Mouse (Mus musculus) cerebellum, adult 18-20 months (tissue): ENCODE results near the gene Mrpl48.

Experiments
- DNase-seq, 2 experiments: peaks; one replicate each; pipeline ENCODE4 v3.0.0; 2021

Gene Mrpl48

GRCm38 (mm10) chr7:100608130-100608741, at the start of gene Mrpl48:
Mrpl48 (minus strand) TSS chr7:100608301.
- peak; percentile 66 to 82 for DNase-seq

GRCm38 (mm10) chr7:100656739-100657138, 48.6 kb upstream of the Mrpl48 start:
- DNase-seq: peak; percentile 18 to 48

- DNase-seq: no peak
Observed at GRCm38 (mm10) chr7:100654441-100654840, 46.3 kb upstream of the Mrpl48 start.

GRCm38 (mm10) chr7:100653480-100654266, 45.6 kb upstream of the Mrpl48 start:
- DNase-seq: peak in 1 of 2 experiments; percentile 33

GRCm38 (mm10) chr7:100651011-100651410, 42.9 kb upstream of the Mrpl48 start:
- DNase-seq: no peak

GRCm38 (mm10) chr7:100650421-100650820, 42.3 kb upstream of the Mrpl48 start:
- DNase-seq: no peak

- no peak for DNase-seq
Observed at GRCm38 (mm10) chr7:100649826-100650225, 41.7 kb upstream of the Mrpl48 start.

GRCm38 (mm10) chr7:100649095-100649494, 41.0 kb upstream of the Mrpl48 start:
- DNase-seq: no peak

- DNase-seq: peak; percentile 63 to 64
Observed at GRCm38 (mm10) chr7:100645147-100645546, 37.0 kb upstream of the Mrpl48 start.

GRCm38 (mm10) chr7:100642413-100642812, 34.3 kb upstream of the Mrpl48 start:
- no peak for DNase-seq

GRCm38 (mm10) chr7:100637657-100638056, 29.6 kb upstream of the Mrpl48 start:
- peak; percentile 28 to 30 for DNase-seq

- no peak for DNase-seq
Observed at GRCm38 (mm10) chr7:100624538-100624937, 16.4 kb upstream of the Mrpl48 start.

GRCm38 (mm10) chr7:100622277-100622676, 14.2 kb upstream of the Mrpl48 start:
- no peak for DNase-seq

- DNase-seq: no peak
Observed at GRCm38 (mm10) chr7:100616121-100616857, 8.2 kb upstream of the Mrpl48 start.

- no peak for DNase-seq
Observed at GRCm38 (mm10) chr7:100608910-100609309, 809 bp upstream of the Mrpl48 start.

- peak; percentile 97 to 99 for DNase-seq
Observed at GRCm38 (mm10) chr7:100607214-100608129, 629 bp downstream of the Mrpl48 start, which contains the start of gene Rab6a. Rab6a (plus strand) TSS chr7:100607410.

GRCm38 (mm10) chr7:100600211-100600610, 7.9 kb downstream of the Mrpl48 start:
- DNase-seq: no peak

GRCm38 (mm10) chr7:100593349-100593748, 14.8 kb downstream of the Mrpl48 start:
- no peak for DNase-seq

GRCm38 (mm10) chr7:100591522-100591852, 16.6 kb downstream of the Mrpl48 start:
- no peak for DNase-seq

GRCm38 (mm10) chr7:100590845-100591521, 17.1 kb downstream of the Mrpl48 start:
- DNase-seq: peak; percentile 80 to 86

- DNase-seq: no peak
Observed at GRCm38 (mm10) chr7:100590504-100590844, 17.6 kb downstream of the Mrpl48 start.

GRCm38 (mm10) chr7:100589816-100590215, 18.3 kb downstream of the Mrpl48 start:
- DNase-seq: no peak
